Mouse (Mus musculus): ENCODE data around the gene Reep3.

The Reep3 gene

GRCm38 (mm10) chr10:66973866-66974265 is 122.9 kb downstream of the Reep3 start:
- no peak for DNase-seq (ENCODE audit: low read depth, low spot score)

DNA sequence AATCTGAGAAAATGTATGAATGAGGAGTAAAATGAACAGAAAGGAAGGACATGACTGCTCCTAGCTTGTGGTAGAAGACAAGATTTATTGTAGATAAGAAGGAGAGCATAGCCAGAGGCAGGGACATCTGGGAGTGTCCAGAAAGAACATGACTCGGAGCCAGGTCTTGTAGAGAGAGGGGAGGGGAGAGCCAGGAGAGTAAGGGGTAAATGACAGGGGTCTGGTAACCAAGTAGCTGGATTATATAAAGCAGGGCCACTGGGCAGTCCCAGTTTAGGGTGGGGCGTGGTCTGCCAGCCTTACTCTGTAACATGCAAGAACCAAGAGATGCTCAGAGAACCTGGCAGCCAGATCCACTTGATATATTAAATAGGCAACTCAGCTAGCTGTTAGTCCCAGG is 123.5 kb downstream of the Reep3 start:
- no peak for DNase-seq (ENCODE audit: low read depth, low spot score)

DNA sequence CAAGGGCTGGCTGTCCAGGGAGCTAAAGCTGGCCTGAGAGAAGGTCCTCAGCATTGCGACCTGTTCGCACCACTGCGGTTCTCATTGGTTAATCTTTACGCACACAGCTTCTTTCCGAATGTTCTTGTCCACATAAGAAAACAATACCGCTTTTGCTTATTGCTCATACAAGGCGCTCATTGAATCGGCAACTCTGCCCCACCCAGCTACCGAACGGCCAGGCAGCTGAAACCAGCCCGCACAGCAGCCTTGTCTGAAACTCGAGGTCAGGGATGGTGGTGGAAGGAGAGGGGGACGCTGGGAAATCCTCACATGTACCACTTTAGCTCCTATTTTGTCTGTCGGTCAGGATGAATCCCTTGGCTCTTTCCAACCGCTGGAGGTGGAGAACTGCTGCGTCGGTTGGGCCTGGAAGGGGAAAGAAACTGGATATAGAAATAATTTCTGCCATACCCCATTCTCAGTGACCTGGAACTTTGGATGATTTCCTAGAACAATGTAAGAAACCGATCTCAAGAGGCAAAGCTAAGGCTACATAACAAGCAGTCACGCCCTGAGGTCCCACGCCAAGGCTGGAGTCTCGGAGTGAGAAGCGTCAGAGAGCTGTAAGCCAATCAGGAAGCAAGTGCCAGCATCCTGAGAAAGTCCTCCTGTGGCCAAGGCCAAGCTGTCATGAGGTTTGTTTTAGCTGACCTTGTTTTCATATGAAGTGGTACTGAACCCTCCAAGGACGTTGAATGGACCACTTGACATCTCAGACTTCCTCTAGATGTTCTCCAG is 126.2 kb downstream of the Reep3 start:
- DNase-seq (ENCODE audit: low read depth, low spot score), result no peak

GRCm38 (mm10) chr10:66969581-66969980 is 127.2 kb downstream of the Reep3 start:
- DNase-seq (ENCODE audit: low read depth, low spot score), result no peak

- DNase-seq (ENCODE audit: low read depth, low spot score), result no peak
Measured at GRCm38 (mm10) chr10:66969081-66969480, 127.7 kb downstream of the Reep3 start.

DNA sequence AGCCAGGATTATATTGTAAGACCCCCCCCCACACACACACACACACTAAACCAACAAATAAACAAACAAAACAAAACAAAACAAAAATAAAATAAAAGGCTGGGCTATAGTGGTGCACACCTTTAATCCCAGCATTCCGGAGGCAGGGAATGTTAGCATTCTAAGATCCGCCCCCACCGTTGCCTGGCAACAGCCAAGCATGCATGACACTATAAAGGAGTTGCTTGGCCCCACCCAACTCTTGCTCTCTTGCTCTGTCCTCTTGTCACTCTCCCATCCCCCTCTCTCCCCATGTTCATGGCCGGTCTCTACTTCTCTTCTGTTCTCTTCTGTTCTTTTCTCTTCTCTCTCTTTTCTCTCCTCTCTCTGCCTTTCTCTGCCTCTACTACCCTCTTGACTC is 128.2 kb downstream of the Reep3 start:
- DNase-seq (ENCODE audit: low read depth, low spot score), result no peak

DNA sequence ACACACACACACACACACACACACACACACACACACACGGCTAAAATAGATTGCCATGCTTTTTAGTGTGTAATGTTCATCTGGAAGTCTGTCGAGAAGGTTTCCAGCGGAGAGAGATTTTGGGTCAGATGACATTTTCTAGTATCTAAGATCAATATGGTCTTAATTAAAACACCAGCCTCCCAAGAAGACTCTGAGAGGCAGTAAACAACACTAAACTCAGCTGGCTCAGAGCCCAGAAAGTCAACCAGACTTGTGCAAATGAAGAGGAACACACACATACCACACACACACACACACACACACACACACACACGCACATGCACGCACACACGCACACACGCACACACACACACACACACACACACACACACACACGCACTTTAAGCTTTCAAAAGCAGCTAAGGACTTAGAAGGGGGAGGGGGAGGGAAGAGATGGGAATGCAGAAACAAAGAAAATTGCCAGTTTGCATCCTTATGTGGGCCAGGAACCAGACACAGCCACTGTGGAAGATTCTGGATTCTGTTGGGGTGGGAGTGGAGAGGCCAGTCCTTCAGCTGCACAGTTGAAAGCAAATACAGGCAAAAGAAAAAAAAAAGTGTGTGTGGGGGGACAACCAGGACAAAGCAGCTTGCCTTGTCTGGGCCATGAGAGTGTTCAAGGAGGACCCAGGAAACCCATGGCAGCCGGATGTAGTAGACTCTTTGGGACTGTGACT is 130.2 kb downstream of the Reep3 start:
- no peak for DNase-seq (ENCODE audit: low read depth, low spot score)

GRCm38 (mm10) chr10:66960136-66960535 is 136.6 kb downstream of the Reep3 start:
- no peak for DNase-seq (ENCODE audit: low read depth, low spot score)

Data from CD4-positive helper T cell, adult 2 months (primary cell).